Mouse (Mus musculus) lung, adult 2 months (tissue): ENCODE data around the gene Naa50.

ENCODE experiments used
- CTCF ChIP-seq: fragments of 200-500 bp; IDR thresholded peaks from 2 replicates; pipeline ENCODE4 v1.5.1; 2011; ENCODE audit warnings: mild to moderate bottlenecking, low read length, control low read depth; ENCODE audit not compliant: insufficient read depth
- POLR2A ChIP-seq: fragments of 200-500 bp; IDR thresholded peaks from 2 replicates; pipeline ENCODE4 v1.6.1; 2011; ENCODE audit warnings: low read depth, mild to moderate bottlenecking, control low read depth, low read length, borderline replicate concordance; ENCODE audit errors: extremely low read depth

- TF ChIP-seq POLR2A (no peak), CTCF (no peak)
These were observed 25.6 kb downstream of the Naa50 start for GRCm38 (mm10) chr16:44165182-44165581.
